Mouse (Mus musculus) hindbrain, postnatal 0 days (tissue): ENCODE data around the gene Ahnak2. TPM values are rescaled to one million over a fixed set of nuclear protein-coding genes. Genes with fewer than 3 reads are reported as not detected.

Source experiments
- ATAC-seq: fragments of 200-750 bp; cut with Nextera tagmentation; 2 replicates; pipeline ENCODE4 v1.8.0; 2017; ENCODE audit warnings: mild to moderate bottlenecking, moderate TSS enrichment, moderate library complexity
- DNase-seq: peaks from one replicate; pipeline ENCODE4 v3.0.0-alpha.2; 2015; ENCODE audit warnings: low spot score
- H3K27ac ChIP-seq: fragments of 300-500 bp; sonication (generic); 2 replicates; pipeline ENCODE4 v1.5.1; 2014; ENCODE audit warnings: mild to moderate bottlenecking
- H3K27me3 ChIP-seq: fragments of 300-500 bp; sonication (generic); 2 replicates; pipeline ENCODE4 v1.6.1; 2014; ENCODE audit warnings: low read length, mixed read lengths; ENCODE audit not compliant: insufficient read depth
- H3K36me3 ChIP-seq: fragments of 300-500 bp; sonication (generic); 2 replicates; pipeline ENCODE4 v1.6.1; 2014; ENCODE audit warnings: low read length, mixed read lengths; ENCODE audit not compliant: insufficient read depth
- H3K4me1 ChIP-seq: fragments of 300-500 bp; sonication (generic); 2 replicates; pipeline ENCODE4 v1.6.1; 2014; ENCODE audit warnings: antibody characterized with exemption, low read length, mixed read lengths; ENCODE audit not compliant: insufficient read depth
- H3K4me2 ChIP-seq: fragments of 300-500 bp; sonication (generic); 2 replicates; pipeline ENCODE4 v1.6.1; 2014; ENCODE audit warnings: low read depth, mild to moderate bottlenecking, low read length, moderate library complexity, mixed read lengths
- H3K4me3 ChIP-seq: fragments of 300-500 bp; sonication (generic); 2 replicates; pipeline ENCODE4 v1.5.1; 2014; ENCODE audit warnings: low read length
- H3K9ac ChIP-seq: fragments of 300-500 bp; sonication (generic); replicated peaks from 2 replicates; pipeline ENCODE4 v1.6.1; 2014; ENCODE audit warnings: mild to moderate bottlenecking, low read length, moderate library complexity, mixed read lengths
- H3K9me3 ChIP-seq: fragments of 300-500 bp; sonication (generic); 2 replicates; pipeline ENCODE4 v1.6.1; 2016; ENCODE audit warnings: low read length, mixed read lengths
- CTCF ChIP-seq: IDR thresholded peaks from 2 replicates; pipeline ENCODE4 v1.5.1; 2016; ENCODE audit warnings: antibody characterized with exemption, control low read depth, low read depth
- WGBS: fragments of 180-500 bp; shearing (Covaris S2); extraction: QIAGEN DNeasy Blood & Tissue Kit; methylation state at CpG from one replicate; pipeline ENCODE4 v1.1.7; 2014; 5-methylcytosine and 5-hydroxymethylcytosine counted together
- microRNA-seq, 2 experiments: library from miRNA; unstranded; fragments of <30 nt; microRNA quantifications; one replicate each; pipeline ENCODE4; 2016
- polyA plus RNA-seq: library from polyadenylated mRNA; unstranded; fragments of >200 nt; fragmentation: Nextera tagmentation; extraction: Ambion mirVana; gene quantifications from 2 replicates; pipeline ENCODE4 v1.2.1, GENCODE M21; 2015
- total RNA-seq: library from RNA; depleted of rRNA; stranded (reverse); fragments of >200 nt; gene quantifications from 2 replicates; pipeline ENCODE4 v1.2.3, GENCODE M21; 2014; rRNA removed

Ahnak2 gene
- total and polyA plus RNA-seq, 2 experiments from 2014 or later: 3.3 to 7.7 TPM

- Histone ChIP-seq H3K9ac (no peak overlapping the region), H3K4me1 (peaks cover 3% of the 10 kb centered on the region; the same call in 1 of the 2 replicates)
Observed at GRCm38 (mm10) chr12:112727801-112728200, 74.7 kb downstream of the Ahnak2 start.

DNA sequence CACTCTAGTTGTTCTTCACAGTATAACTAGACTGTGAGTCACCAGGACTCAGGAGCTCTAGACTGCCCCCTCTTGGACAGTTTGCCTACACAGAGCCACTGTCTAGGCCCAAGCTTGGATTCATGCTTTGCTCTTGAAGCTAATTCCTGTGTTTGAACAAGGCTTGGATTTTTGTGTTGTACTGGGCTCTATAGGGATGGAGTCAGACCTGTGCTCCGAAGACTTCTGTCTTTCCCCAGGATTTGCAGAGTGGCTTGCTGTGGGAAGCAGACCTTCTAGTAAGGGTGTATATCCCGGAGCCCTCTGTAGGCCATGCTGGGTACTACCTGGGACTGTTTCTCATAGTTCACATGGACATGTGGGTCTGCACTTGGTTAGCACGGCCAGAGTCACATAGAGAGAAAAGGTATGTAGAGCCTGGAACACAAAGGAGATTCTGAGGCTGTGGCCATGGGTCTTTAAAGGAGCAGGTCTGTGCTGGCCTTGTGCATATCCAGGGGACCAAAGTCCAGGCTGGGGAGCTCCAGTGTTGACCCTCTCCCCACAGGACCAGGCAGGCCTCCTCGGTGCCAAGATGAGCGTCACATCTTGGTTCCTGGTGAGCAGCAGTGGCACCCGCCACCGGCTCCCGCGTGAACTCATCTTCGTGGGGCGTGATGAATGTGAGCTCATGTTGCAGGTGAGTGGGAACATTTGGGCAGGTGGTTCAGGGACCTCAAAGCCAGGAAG lies 78.2 kb downstream of the Ahnak2 start:
- Histone ChIP-seq H3K27ac (no peak overlapping the region), H3K36me3 (no peaks in the 10 kb centered on the region), H3K4me1 (peaks cover 3% of the 10 kb centered on the region; the same call in 1 of the 2 replicates), H3K9ac (no peak overlapping the region; the same call in 1 of the 2 replicates), H3K4me3 (no peak overlapping the region), H3K9me3 (no peaks in the 10 kb centered on the region), H3K4me2 (peak overlapping the region; percentile 73; the same call in 1 of the 2 replicates), H3K27me3 (no peaks in the 10 kb centered on the region)
- 78% methylated on average over 11 of the region's 11 CpGs for WGBS
- peak; percentile 74; the same call in 1 of the 2 replicates for TF ChIP-seq CTCF
- DNase-seq (peak; percentile 82), ATAC-seq (peak; percentile 50)

More at GRCm38 (mm10) chr12:112727801-112728200, 74.7 kb downstream of the Ahnak2 start:
- Histone ChIP-seq H3K27ac (no peak overlapping the region), H3K4me2 (no peak overlapping the region), H3K4me3 (no peak overlapping the region), H3K9me3 (no peaks in the 10 kb centered on the region), H3K36me3 (no peaks in the 10 kb centered on the region), H3K27me3 (no peaks in the 10 kb centered on the region)
- TF ChIP-seq CTCF: no peak
- WGBS: 46% methylated on average over 8 of the region's 8 CpGs
- no peak for ATAC-seq
- no peak for DNase-seq

- Histone ChIP-seq H3K36me3 (no peaks in the 10 kb centered on the region), H3K4me3 (peak overlapping the region; percentile 60), H3K9me3 (no peaks in the 10 kb centered on the region), H3K9ac (peak overlapping the region; percentile 81), H3K4me2 (peak overlapping the region; percentile 73), H3K27ac (no peak overlapping the region; the same call in 1 of the 2 replicates), H3K27me3 (no peaks in the 10 kb centered on the region), H3K4me1 (peaks cover 3% of the 10 kb centered on the region; the same call in 1 of the 2 replicates)
- 86% methylated on average over 6 of the region's 6 CpGs for WGBS
- no peak for DNase-seq
- no peak for TF ChIP-seq CTCF
- no peak for ATAC-seq
Observed at GRCm38 (mm10) chr12:112723445-112723844, 79.0 kb downstream of the Ahnak2 start.

DNA sequence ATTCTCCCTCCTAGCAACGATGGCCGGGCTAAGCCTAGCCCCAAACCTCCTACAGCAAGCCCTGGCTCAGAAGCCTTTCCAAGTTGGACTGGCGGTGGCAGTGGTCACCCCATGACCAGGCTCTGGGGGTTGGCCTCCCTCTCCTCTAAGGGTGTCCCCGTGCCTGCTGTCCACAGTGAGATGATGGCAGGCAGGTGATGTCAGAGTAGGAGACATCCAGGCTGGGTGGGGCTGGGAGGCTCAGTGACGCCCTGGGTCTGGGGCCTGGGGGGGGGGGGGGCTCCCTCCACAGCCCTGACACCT lies 79.5 kb downstream of the Ahnak2 start:
- Histone ChIP-seq H3K4me2 (peak overlapping the region; percentile 73), H3K9ac (peak overlapping the region; percentile 81), H3K27ac (no peak overlapping the region; the same call in 1 of the 2 replicates), H3K4me1 (peaks cover 3% of the 10 kb centered on the region; the same call in 1 of the 2 replicates), H3K4me3 (peak overlapping the region; percentile 60), H3K27me3 (no peaks in the 10 kb centered on the region), H3K36me3 (no peaks in the 10 kb centered on the region), H3K9me3 (no peaks in the 10 kb centered on the region)
- WGBS: 4% methylated on average over 5 of the region's 5 CpGs
- ATAC-seq (peak; percentile 33), DNase-seq (no peak)
- TF ChIP-seq CTCF: no peak; the same call in 1 of the 2 replicates

DNA sequence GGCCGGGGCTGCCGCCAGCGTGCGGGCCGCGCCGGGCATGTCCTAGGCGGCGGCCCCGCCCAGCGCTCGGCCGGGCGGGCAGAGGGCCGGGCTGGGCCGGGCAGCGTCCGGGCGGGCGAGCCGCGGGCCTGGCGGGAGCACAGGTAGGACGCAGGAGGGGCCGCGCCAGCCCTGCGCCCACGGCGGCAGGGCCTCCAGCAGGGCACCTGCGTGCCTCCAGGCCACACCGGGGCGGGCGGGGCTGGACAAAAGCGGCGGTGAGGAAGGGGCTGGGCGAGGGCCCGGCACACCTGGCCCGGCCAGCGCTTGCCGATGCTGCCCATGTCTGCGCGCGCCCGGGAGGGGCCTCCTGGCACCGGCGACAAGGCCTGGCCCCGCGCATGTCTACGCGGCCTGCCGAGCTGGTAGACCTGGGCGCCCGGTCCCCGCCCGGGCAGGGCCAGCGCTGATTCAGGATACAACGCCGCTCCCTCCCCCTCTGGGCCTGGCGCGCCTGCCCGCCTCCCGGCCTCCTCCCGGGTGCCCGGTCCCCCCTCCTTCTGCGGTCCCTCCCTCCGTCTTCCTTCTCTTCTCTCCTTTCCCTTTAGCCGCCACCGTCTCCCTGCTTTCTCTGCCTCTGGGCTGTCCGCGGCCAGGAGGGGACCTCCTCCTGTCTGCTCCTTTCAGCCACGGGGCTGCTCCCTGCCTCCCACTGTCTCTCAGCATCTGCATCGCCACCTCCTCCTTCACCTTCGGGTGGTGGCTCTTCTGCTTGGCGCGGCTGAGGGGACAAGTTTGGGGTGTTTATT lies 80.0 kb downstream of the Ahnak2 start:
- Histone ChIP-seq H3K4me3 (peak overlapping the region; percentile 60), H3K27ac (peak overlapping the region; percentile 64), H3K9me3 (no peaks in the 10 kb centered on the region), H3K9ac (peak overlapping the region; percentile 81), H3K4me2 (peak overlapping the region; percentile 73), H3K27me3 (no peaks in the 10 kb centered on the region), H3K4me1 (peaks cover 3% of the 10 kb centered on the region; the same call in 1 of the 2 replicates), H3K36me3 (no peaks in the 10 kb centered on the region)
- no peak for TF ChIP-seq CTCF
- WGBS: under 1% methylated on average over 57 of the region's 75 CpGs
- ATAC-seq (peak; percentile 58), DNase-seq (peak; percentile 55)

Small RNA genes within 50 kb of the gene (microRNA-seq; reads per million reads assigned to microRNA genes)
- 0.36 to 0.53 reads per million in 2 experiments for gene Mir6940

Other genes with a start within 250 kb of the Ahnak2 start
- gene Inf2, start 213.9 kb downstream of the Ahnak2 start, total RNA-seq: 5.9 and 6.3 TPM in 2 replicates
- gene Inf2, start 213.9 kb downstream of the Ahnak2 start, polyA plus RNA-seq: 0.96 and 1.4 TPM in 2 replicates
- 2.6 and 7.5 TPM in 2 replicates for gene Adssl1, start 182.6 kb downstream of the Ahnak2 start, total RNA-seq
- gene Adssl1, start 182.6 kb downstream of the Ahnak2 start, polyA plus RNA-seq: 8.4 and 9.2 TPM in 2 replicates
- gene Siva1, start 158.0 kb downstream of the Ahnak2 start, total RNA-seq: 24.1 and 34.8 TPM in 2 replicates
- gene Siva1, start 158.0 kb downstream of the Ahnak2 start, polyA plus RNA-seq: 59.3 and 62.2 TPM in 2 replicates
- gene Akt1, start 127.8 kb downstream of the Ahnak2 start, total RNA-seq: 179 and 197 TPM in 2 replicates
- 90.8 and 97.4 TPM in 2 replicates for gene Akt1, start 127.8 kb downstream of the Ahnak2 start, polyA plus RNA-seq
- gene Zbtb42, start 123.8 kb downstream of the Ahnak2 start, total RNA-seq: 3.3 and 12.1 TPM in 2 replicates
- 2.2 and 3.7 TPM in 2 replicates for gene Zbtb42, start 123.8 kb downstream of the Ahnak2 start, polyA plus RNA-seq
- gene Cep170b, start 82.2 kb downstream of the Ahnak2 start, total RNA-seq: 118 and 123 TPM in 2 replicates
- 34.0 and 39.0 TPM in 2 replicates for gene Cep170b, start 82.2 kb downstream of the Ahnak2 start, polyA plus RNA-seq
- 10.5 and 14.5 TPM in 2 replicates for gene Pld4, start 42.0 kb downstream of the Ahnak2 start, total RNA-seq
- gene Pld4, start 42.0 kb downstream of the Ahnak2 start, polyA plus RNA-seq: 9.4 and 10.8 TPM in 2 replicates
- 16.7 and 16.9 TPM in 2 replicates for gene Clba1, start 6.3 kb upstream of the Ahnak2 start, total RNA-seq
- 20.3 and 21.0 TPM in 2 replicates for gene Clba1, start 6.3 kb upstream of the Ahnak2 start, polyA plus RNA-seq
- gene Cdca4, start 26.8 kb upstream of the Ahnak2 start, total RNA-seq: 27.9 and 28.6 TPM in 2 replicates
- 23.6 and 25.2 TPM in 2 replicates for gene Cdca4, start 26.8 kb upstream of the Ahnak2 start, polyA plus RNA-seq
- 0.10 TPM in 1 of 2 replicates, not detected in the other for gene Gpr132, start 65.6 kb upstream of the Ahnak2 start, total RNA-seq
- gene Gpr132, start 65.6 kb upstream of the Ahnak2 start, polyA plus RNA-seq: 0.05 TPM in 1 of 2 replicates, not detected in the other
- gene Jag2, start 127.1 kb upstream of the Ahnak2 start, total RNA-seq: 63.4 and 88.4 TPM in 2 replicates
- 7.7 and 8.5 TPM in 2 replicates for gene Jag2, start 127.1 kb upstream of the Ahnak2 start, polyA plus RNA-seq
- 29.0 and 29.4 TPM in 2 replicates for gene Nudt14, start 139.5 kb upstream of the Ahnak2 start, total RNA-seq
- 51.7 and 54.8 TPM in 2 replicates for gene Nudt14, start 139.5 kb upstream of the Ahnak2 start, polyA plus RNA-seq
- gene Btbd6, start 173.8 kb upstream of the Ahnak2 start, total RNA-seq: 71.0 and 76.1 TPM in 2 replicates
- gene Btbd6, start 173.8 kb upstream of the Ahnak2 start, polyA plus RNA-seq: 52.1 and 52.9 TPM in 2 replicates
- 29.4 and 32.9 TPM in 2 replicates for gene Brf1, start 198.0 kb upstream of the Ahnak2 start, total RNA-seq
- gene Brf1, start 198.0 kb upstream of the Ahnak2 start, polyA plus RNA-seq: 39.0 and 40.8 TPM in 2 replicates
- 111 and 125 TPM in 2 replicates for gene Pacs2, start 211.9 kb upstream of the Ahnak2 start, total RNA-seq
- gene Pacs2, start 211.9 kb upstream of the Ahnak2 start, polyA plus RNA-seq: 20.3 and 20.6 TPM in 2 replicates